Mouse (Mus musculus) left cerebral cortex, postnatal 36 days (tissue): ENCODE results near the gene Tia1. TPM values are rescaled to one million over a fixed set of nuclear protein-coding genes. Genes with fewer than 3 reads are reported as not detected.
"Not testable (repeated sequence)": the region's sequence is repeated elsewhere in the genome, so short reads cannot be mapped to it uniquely, and the experiment has no call there.

Experiments used
- DNase-seq, 2 experiments: peaks; one replicate each; pipeline ENCODE4 v3.0.0; 2021 to 2022; ENCODE audit warnings: low spot score in 2 of 2, mixed read lengths in 1 of 2
- intact Hi-C: fragments of 180-260 bp; cut with DNase I; formaldehyde crosslinking; loops from one replicate; pipeline ENCODE4 v1.15.1; 2025
- total RNA-seq, 2 experiments: library from RNA; stranded (reverse); gene quantifications; 2 replicates each; pipeline ENCODE4 v1.2.3; 2021

The Tia1 gene
- 100 to 1,000 TPM in 1 of 2 experiments, 10 to 100 TPM in 1; 76.1 to 145 TPM for total RNA-seq

GRCm38 (mm10) chr6:86404100-86404861 lies at the start of gene Tia1:
TSS of gene Tia1 (plus strand) at chr6:86404219.
- peak; percentile 97 to 99 for DNase-seq
- intact Hi-C loops: no loop called here

- no peak for DNase-seq
- intact Hi-C loops: no loop called here
Observed at GRCm38 (mm10) chr6:86354948-86355347, 49.1 kb upstream of the Tia1 start.

GRCm38 (mm10) chr6:86356956-86357355 lies 47.1 kb upstream of the Tia1 start:
- intact Hi-C loops: no loop called here
- DNase-seq: no peak

GRCm38 (mm10) chr6:86360691-86361090 lies 43.3 kb upstream of the Tia1 start:
- intact Hi-C loops: no loop called here

DNA sequence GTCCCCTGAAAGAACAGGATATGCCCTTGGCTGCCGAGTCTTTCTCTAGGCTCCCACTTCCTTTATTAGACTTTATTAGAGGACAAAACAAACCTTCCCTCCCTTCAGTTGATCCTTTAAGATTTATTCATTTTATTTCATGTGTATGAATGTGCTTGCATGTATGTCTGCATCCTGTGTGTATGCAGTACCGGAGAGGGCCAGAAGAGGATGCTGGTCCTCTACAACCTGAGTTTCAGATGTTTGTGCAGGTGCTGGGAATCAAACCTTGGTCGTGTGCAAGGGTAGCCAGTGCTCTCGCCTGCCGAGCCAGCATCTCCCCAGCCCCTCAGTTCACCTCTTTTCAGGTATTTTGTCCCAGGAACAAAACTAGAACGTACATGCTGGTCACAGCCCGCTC lies 42.6 kb upstream of the Tia1 start:
- intact Hi-C loops: no loop called here
- DNase-seq: no peak

More at GRCm38 (mm10) chr6:86360691-86361090, 43.3 kb upstream of the Tia1 start:
- no peak for DNase-seq

DNA sequence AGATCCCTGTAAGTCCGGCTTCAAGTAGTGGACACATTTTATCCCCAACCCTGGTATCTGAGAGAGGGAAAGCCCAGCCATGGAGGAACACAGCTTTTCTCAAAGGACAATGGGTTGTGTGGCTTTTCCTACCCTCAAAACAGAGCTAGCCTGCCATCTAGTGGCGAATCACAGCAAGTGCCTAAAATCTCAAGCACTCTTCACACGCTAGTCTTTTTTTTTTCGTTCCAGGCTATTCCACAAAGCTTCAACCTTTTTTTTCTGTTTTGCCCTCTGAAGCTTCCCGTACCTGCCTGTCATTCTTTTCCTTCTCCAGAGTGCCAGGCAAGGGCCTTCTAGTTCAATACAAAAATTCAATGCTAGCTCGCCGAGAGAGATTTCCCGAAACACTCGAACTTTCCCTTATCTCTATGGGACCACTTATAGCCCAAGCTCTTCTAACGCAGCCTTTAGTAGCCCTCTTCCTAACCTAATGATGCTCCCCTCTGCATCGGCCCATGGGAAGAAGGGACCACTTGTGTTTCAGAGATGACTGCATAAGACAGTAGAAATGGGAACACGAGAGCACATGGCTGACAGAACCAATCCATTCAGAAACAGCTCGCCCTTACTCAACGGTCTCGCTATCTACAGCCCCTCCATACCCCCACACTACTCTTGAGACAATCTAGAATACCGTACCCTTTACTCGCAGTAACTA lies 39.4 kb upstream of the Tia1 start:
- DNase-seq: peak; percentile 75 to 78
- intact Hi-C loops: loop anchor here (1.0 to 2.0 kb wide), 3 partner anchors 170 to 336 kb away; partner anchors contain the start of genes Add2 and Tgfa

DNA sequence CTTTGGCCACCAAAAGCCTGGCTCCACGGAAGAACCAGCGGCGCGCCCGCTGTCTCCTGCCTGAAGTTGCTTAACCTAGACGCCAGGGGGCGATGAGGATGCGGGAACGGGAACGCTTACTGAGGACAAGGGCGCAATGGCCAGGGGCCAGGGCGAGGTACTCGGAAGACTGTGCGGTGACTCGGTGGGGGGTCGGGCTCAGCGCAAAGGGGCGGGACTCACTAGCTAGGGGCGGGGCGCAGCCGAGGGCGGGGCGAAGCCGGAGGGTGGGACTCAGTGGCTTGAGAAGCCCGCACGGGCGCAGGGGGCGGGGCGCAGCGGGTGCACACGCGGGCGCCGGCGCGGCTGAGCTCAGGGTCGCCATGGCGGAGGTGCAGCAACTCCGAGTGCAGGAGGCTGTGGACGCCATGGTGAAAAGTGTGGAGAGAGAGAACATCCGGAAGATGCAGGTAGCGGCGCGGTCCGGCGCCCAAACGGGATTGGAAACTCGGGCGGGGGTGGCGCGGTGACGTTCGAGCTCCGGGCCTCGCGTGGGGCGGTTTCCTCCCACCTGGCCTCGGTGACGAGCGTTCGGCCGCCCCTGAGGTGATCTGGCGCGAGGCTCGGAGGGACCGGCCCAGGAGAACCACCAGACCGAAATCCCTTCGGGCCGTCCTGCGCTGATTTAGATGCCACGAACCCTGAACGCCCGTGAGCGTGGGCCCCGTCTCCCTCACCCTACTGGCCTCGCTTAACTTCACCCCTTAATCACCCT lies 38.5 kb upstream of the Tia1 start, which contains the start of gene Fam136a:
Gene Fam136a, plus strand, starts transcription at position 276 of the 754 bp plus-strand sequence.
- intact Hi-C loops: loop anchor here (1.0 to 2.0 kb wide), 3 partner anchors 171 to 337 kb away; partner anchors contain the start of genes Add2 and Tgfa
- DNase-seq: peak; percentile 88 to 90

DNA sequence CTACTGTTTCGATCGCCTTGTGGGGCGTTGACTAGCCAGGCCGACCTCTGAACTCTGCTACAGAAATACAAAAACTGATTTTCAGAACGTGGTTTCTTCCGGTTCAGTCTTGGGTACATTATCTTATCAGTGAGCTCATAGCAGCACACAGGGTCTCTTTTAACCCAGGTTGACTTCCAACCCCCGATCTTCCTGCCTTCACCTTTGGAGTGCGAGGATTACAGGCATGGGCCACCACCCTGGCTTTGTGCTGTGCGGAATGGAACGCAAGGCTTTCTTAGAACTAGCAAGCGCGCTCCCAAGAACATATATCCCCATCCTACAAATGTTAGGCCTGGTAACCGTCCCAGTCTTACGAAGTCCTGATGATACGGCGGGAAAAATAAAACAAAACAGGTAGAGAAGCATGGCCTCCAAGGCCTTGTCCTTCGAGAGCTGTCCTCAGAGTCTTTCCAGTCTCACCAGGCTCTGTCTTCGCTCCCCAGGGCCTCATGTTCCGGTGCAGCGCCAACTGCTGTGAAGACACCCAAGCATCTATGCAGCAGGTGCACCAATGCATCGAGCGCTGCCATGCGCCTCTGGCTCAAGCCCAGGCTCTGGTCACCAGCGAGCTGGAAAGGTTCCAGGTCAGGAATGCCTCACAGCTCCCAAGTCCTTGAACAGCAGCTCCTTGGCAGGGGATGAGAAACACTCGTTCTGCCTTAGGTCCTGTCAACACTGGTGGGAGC lies 37.7 kb upstream of the Tia1 start:
- peak; percentile 35 for DNase-seq
- intact Hi-C loops: no loop called here

- DNase-seq: no peak
- intact Hi-C loops: no loop called here
Observed at GRCm38 (mm10) chr6:86366853-86367249, 37.2 kb upstream of the Tia1 start.

DNA sequence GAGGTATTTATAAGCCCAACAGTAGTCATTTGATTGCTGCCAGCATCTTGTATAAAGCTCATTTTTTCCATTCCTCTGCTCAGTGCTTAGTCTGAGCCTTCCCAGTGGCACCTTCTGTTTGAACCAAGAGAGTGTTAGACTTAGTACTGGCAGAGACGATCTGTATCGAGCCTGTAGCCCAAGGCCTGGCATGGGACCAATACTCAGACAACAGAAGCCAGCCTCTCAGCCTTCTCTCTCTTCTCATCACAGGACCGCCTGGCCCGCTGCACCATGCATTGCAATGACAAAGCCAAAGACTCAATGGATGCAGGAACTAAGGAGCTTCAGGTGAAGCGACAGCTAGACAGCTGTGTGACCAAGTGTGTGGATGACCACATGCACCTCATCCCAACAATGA lies 35.5 kb upstream of the Tia1 start:
- intact Hi-C loops: no loop called here
- peak in 1 of 2 experiments; percentile 22 for DNase-seq

- no peak for DNase-seq
- intact Hi-C loops: loop anchor here (2.0 kb wide), 1 partner anchor 27 kb away; the partner anchor contains the start of gene Pcyox1
Observed at GRCm38 (mm10) chr6:86370093-86370713, 33.8 kb upstream of the Tia1 start.

GRCm38 (mm10) chr6:86370764-86371339 lies 33.2 kb upstream of the Tia1 start, which contains the start of gene Snrpg:
TSS of gene Snrpg (plus strand) at chr6:86371304.
- intact Hi-C loops: loop anchor here (2.0 kb wide), 1 partner anchor 26 kb away; the partner anchor contains the start of gene Pcyox1
- no peak for DNase-seq

GRCm38 (mm10) chr6:86371340-86371911 lies 32.6 kb upstream of the Tia1 start:
- intact Hi-C loops: loop anchor here (2.0 kb wide), 1 partner anchor 25 kb away; the partner anchor contains the start of gene Pcyox1

DNA sequence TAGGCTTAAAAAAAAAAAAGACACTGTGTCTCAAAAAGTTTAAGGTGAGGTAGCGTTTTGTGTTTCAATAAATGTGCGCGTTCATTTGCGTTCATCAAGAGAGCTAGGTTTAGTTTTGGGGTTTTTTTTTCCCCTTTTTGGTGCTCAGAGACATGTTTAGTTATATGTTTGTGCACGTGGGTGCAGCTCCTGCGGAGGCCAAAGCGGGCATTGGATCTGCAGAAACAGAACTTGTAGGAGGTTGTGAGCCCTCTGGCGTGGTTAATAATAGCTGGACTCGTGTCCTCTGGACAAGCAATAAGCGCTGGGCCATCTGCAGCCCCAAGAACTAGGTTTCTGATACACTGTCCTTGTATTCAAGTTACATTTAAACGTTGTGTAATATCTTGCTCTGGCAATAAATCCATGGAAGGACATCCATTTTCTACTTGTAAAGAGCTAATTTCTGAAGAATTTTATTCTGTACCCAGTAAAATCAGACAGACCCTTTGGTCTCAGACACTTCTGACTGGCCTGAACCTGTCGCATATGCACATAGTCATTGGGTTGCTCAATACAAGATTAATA lies 32.0 kb upstream of the Tia1 start:
- DNase-seq: no peak
- intact Hi-C loops: loop anchor here (2.0 kb wide), 1 partner anchor 25 kb away; the partner anchor contains the start of gene Pcyox1

More at GRCm38 (mm10) chr6:86371340-86371911, 32.6 kb upstream of the Tia1 start:
- DNase-seq: peak; percentile 98 to 99

GRCm38 (mm10) chr6:86373556-86373955 lies 30.5 kb upstream of the Tia1 start:
- intact Hi-C loops: no loop called here
- no peak for DNase-seq

GRCm38 (mm10) chr6:86378341-86378740 lies 25.7 kb upstream of the Tia1 start:
- intact Hi-C loops: no loop called here
- DNase-seq: no peak

- intact Hi-C loops, DNase-seq: not testable (repeated sequence)
Observed at GRCm38 (mm10) chr6:86380112-86380511, 23.9 kb upstream of the Tia1 start.
